Comparison of ENCODE assay signal across 1 mouse cellular context in genomic region chr17:25057041-25057440, GRCm38 (mm10).
TF ChIP-seq lines count a peak whose summit lies in the region.

No protein-coding gene starts in this region.

TF ChIP-seq in CH12.LX, 34 proteins besides CTCF, POLR2A, EP300 and RAD21:
- TF ChIP-seq POLR2AphosphoS2 (IDR thresholded peaks at IDR 0.05; ENCODE audit: low read depth, low read length) (no peak), USF1 (IDR thresholded peaks at IDR 0.05; ENCODE audit: low read depth, low read length) (no peak), ZNF384 (IDR thresholded peaks at IDR 0.05; ENCODE audit: low read depth, low read length) (no peak), SMC3 (IDR thresholded peaks at IDR 0.05; ENCODE audit: low read depth, low read length) (peak; percentile 39), RCOR1 (conservative IDR thresholded peaks at IDR 0.05; ENCODE audit: low read depth, low read length) (no peak), MAZ (IDR thresholded peaks at IDR 0.05; ENCODE audit: low read depth, low read length) (no peak)
TF ChIP-seq in CH12.LX: peak in this region for 1.
